Mouse (Mus musculus) brain, embryonic 14.5 days (tissue): ENCODE measurements around the gene Slc7a6.

Experiments
- CTCF ChIP-seq: fragments of 200-500 bp; IDR thresholded peaks from 2 replicates; pipeline ENCODE4 v1.5.1; 2012; ENCODE audit warnings: inconsistent platforms, mild to moderate bottlenecking, moderate library complexity, borderline replicate concordance; ENCODE audit not compliant: insufficient read depth, insufficient read length; ENCODE audit errors: extremely low read depth
- POLR2A ChIP-seq: fragments of 200-500 bp; IDR thresholded peaks from 2 replicates; pipeline ENCODE4 v1.6.1; 2012; ENCODE audit warnings: mild to moderate bottlenecking, inconsistent platforms, borderline replicate concordance; ENCODE audit not compliant: poor library complexity, insufficient read depth, insufficient read length, severe bottlenecking; ENCODE audit errors: extremely low read depth

DNA sequence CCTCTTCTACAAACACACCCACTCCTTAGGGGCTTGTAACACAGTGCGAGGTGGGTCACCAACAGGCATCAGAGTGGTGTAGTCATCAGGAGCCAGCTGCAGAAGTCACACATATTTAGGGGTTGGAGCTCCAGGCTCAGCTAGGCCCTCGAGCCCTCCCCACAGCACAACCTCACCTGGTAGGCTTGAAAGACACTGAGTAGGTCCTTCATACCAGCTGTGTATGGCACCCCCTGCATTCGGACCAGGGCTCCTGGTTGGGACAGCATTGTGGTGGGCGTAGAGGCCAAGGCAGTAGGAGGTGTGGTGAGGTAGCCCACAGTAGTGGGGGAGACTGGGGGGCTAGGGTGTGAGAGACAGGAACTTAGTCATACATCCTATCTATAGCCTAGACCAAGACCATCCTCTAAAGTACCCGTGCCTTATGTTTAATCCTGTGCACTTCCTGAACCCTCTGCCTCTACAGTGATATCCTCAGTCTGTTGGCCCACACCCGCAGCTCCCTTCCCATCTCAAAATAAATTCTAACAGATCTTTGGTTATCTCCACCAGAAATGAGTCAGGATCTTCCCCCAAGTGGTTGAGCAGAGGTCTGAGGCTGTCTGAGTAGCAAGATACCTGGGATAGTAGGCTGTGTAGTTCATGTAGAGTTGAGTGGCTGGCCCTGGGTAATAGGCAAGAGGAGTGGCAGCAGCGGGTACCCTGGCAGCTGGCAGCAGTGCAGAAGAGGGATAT lies 37.0 kb upstream of the Slc7a6 start:
- TF ChIP-seq POLR2A (no peak), CTCF (no peak)
